Mouse (Mus musculus) intestine, embryonic 16.5 days (tissue): ENCODE data around the gene Aspdh. TPM values are rescaled to one million over a fixed set of nuclear protein-coding genes. Genes with fewer than 3 reads are reported as not detected.

ENCODE experiments used
- ATAC-seq: fragments of 200-750 bp; cut with Nextera tagmentation; 2 replicates; pipeline ENCODE4 v1.8.0; 2017; ENCODE audit warnings: moderate TSS enrichment, moderate library complexity
- H3K27ac ChIP-seq: fragments of 300-500 bp; sonication (generic); 2 replicates; pipeline ENCODE4 v1.5.1; 2014; ENCODE audit warnings: mild to moderate bottlenecking, low read length
- H3K27me3 ChIP-seq: fragments of 300-500 bp; sonication (generic); replicated peaks from 2 replicates; pipeline ENCODE4 v1.6.1; 2014; ENCODE audit warnings: low read length, control low read depth, mixed read lengths; ENCODE audit not compliant: control insufficient read depth, insufficient read depth
- H3K36me3 ChIP-seq: fragments of 300-500 bp; sonication (generic); 2 replicates; pipeline ENCODE4 v1.6.1; 2014; ENCODE audit warnings: low read length, control low read depth; ENCODE audit not compliant: control insufficient read depth, insufficient read depth
- H3K4me1 ChIP-seq: fragments of 300-500 bp; sonication (generic); 2 replicates; pipeline ENCODE4 v1.6.1; 2014; ENCODE audit warnings: low read length, control low read depth, mixed read lengths; ENCODE audit not compliant: control insufficient read depth, insufficient read depth
- H3K4me2 ChIP-seq: fragments of 300-500 bp; sonication (generic); 2 replicates; pipeline ENCODE4 v1.6.1; 2014; ENCODE audit warnings: low read depth, low read length, control low read depth
- H3K4me3 ChIP-seq: fragments of 300-500 bp; sonication (generic); 2 replicates; pipeline ENCODE4 v1.5.1; 2014; ENCODE audit warnings: mild to moderate bottlenecking, low read length
- H3K9ac ChIP-seq: fragments of 300-500 bp; sonication (generic); 2 replicates; pipeline ENCODE4 v1.6.1; 2014; ENCODE audit warnings: low read depth, low read length
- H3K9me3 ChIP-seq: fragments of 300-500 bp; sonication (generic); 2 replicates; pipeline ENCODE4 v1.6.1; 2016; ENCODE audit warnings: low read length, control low read depth; ENCODE audit not compliant: control insufficient read depth
- WGBS: fragments of 180-500 bp; shearing (Covaris S2); extraction: QIAGEN DNeasy Blood & Tissue Kit; methylation state at CpG from one replicate; pipeline ENCODE4 v1.1.7; 2014; 5-methylcytosine and 5-hydroxymethylcytosine counted together
- polyA plus RNA-seq: library from polyadenylated mRNA; unstranded; fragments of >200 nt; fragmentation: Nextera tagmentation; extraction: Ambion mirVana; gene quantifications from 2 replicates; pipeline ENCODE4 v1.2.1, GENCODE M21; 2015

Gene Aspdh
- 2.3 and 2.4 TPM in 2 replicates for polyA plus RNA-seq

- 67% methylated on average over 2 of the region's 2 CpGs for WGBS
Observed at GRCm38 (mm10) chr7:44465111-44465510, at the start of gene Aspdh. TSS of gene Aspdh (plus strand) at chr7:44465391.

GRCm38 (mm10) chr7:44427666-44428065, 37.5 kb upstream of the Aspdh start:
- 12% methylated on average over 8 of the region's 8 CpGs for WGBS
- Histone ChIP-seq H3K9ac (no peak overlapping the region), H3K4me3 (no peak overlapping the region), H3K27ac (no peak overlapping the region), H3K9me3 (no peaks in the 10 kb centered on the region), H3K4me2 (peak overlapping the region; percentile 72; the same call in 1 of the 2 replicates), H3K27me3 (peaks cover 43% of the 10 kb centered on the region), H3K36me3 (no peaks in the 10 kb centered on the region), H3K4me1 (peaks cover 4% of the 10 kb centered on the region; the same call in 1 of the 2 replicates)
- no peak for ATAC-seq

More at GRCm38 (mm10) chr7:44465111-44465510, at the start of gene Aspdh:
- Histone ChIP-seq H3K4me1 (peaks cover 20% of the 10 kb centered on the region), H3K9me3 (no peaks in the 10 kb centered on the region), H3K4me3 (no peak within 1 kb of the TSS), H3K9ac (0 out of 2 replicates have a peak within 1 kb of the TSS, but pooled peaks have one; percentile 10), H3K27ac (no peak within 1 kb of the TSS), H3K4me2 (peak within 1 kb of the TSS; percentile 2; the same call in 1 of the 2 replicates), H3K27me3 (peaks cover 36% of the 10 kb centered on the region), H3K36me3 (no peaks in the 10 kb centered on the region)
- no peak for ATAC-seq

DNA sequence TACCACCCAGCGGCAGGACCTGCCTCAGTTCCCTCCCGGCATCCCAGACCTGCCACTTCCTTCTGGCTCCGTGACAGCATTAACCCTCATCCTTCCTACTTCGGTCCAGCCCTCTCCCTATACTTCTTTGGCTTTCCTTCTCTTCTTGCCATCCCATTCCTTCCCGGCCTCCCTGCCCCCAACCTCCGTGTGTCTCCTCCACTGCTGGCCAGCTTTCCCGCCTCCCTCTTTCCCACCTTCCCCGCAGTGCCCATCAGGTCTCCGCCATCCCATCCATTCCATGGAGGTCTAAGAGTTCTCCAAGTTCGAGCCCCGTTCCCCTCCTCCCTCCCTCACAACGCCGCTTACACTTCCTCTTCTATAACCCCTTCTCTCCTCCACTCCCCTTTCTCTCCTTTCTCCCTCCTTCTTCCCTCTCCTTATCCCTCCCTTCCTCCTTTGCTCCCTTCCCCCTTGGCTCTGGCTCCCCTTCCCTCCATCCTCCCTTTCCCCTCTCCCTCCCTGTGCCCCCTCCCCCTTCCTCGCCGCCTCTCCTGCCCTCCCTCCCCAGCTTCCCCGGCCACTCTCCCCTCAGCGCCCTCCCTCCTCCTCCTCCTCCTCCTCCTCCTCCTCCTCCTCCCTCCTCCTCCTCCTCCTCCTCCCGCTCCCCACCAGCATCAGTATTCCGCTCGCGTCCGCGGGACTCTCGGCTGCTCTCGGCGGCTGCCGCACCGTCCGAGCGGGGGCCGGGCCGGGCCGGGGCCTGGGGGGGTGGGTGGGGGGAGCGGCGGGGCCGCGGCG, 36.8 kb upstream of the Aspdh start:
- H3K4me1 ChIP-seq = peaks cover 4% of the 10 kb centered on the region; the same call in 1 of the 2 replicates
- H3K36me3 ChIP-seq = no peaks in the 10 kb centered on the region
- peaks cover 43% of the 10 kb centered on the region for H3K27me3 ChIP-seq
- H3K9me3 ChIP-seq = no peaks in the 10 kb centered on the region
- peak overlapping the region; percentile 64 for H3K9ac ChIP-seq
- H3K4me3 ChIP-seq = peak overlapping the region; percentile 49
- no peak overlapping the region for H3K27ac ChIP-seq
- 3% methylated on average over 17 of the region's 38 CpGs for WGBS
- ATAC-seq = 0 out of 2 replicates have a peak, but pooled peaks have one; percentile 12
- H3K4me2 ChIP-seq = peak overlapping the region; percentile 72

DNA sequence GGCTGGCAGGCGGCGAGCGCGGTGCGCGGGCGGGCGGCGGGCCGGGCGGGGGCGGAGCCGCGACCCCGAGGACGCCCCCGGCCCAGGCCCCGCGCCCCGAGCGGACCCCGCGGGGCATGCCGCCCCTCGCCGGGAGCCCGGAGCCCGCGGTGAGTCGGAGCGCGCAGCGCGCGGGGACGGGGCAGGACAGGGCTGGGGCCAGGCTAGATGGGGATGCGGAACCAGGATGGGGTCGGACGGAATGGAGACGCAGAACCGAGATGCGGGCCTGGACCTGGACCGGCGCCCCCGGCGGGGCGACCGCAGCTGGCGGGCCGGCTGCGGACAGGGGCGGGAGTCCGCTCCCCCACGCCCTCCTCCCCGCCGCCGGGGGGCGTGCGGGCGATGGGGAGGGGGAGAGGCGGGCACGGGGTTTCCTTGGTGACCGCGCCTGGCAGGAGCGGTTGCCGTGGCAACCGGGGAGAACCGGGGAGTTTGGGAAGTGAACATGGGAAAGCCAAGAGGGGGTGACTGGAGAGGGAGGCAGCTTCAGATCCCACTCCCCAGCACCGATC, 36.1 kb upstream of the Aspdh start, which contains the start of gene Lrrc4b:
TSS of gene Lrrc4b (plus strand) at position 51 of the 554 bp plus-strand sequence.
- 1% methylated on average over 58 of the region's 69 CpGs for WGBS
- peaks cover 43% of the 10 kb centered on the region for H3K27me3 ChIP-seq
- H3K4me2 ChIP-seq = peak within 1 kb of the TSS; percentile 72
- H3K36me3 ChIP-seq = no peaks in the 10 kb centered on the region
- peaks cover 4% of the 10 kb centered on the region; the same call in 1 of the 2 replicates for H3K4me1 ChIP-seq
- no peak within 1 kb of the TSS for H3K27ac ChIP-seq
- peak; percentile 56 for ATAC-seq
- peak within 1 kb of the TSS; percentile 49 for H3K4me3 ChIP-seq
- H3K9ac ChIP-seq = peak within 1 kb of the TSS; percentile 64
- no peaks in the 10 kb centered on the region for H3K9me3 ChIP-seq

DNA sequence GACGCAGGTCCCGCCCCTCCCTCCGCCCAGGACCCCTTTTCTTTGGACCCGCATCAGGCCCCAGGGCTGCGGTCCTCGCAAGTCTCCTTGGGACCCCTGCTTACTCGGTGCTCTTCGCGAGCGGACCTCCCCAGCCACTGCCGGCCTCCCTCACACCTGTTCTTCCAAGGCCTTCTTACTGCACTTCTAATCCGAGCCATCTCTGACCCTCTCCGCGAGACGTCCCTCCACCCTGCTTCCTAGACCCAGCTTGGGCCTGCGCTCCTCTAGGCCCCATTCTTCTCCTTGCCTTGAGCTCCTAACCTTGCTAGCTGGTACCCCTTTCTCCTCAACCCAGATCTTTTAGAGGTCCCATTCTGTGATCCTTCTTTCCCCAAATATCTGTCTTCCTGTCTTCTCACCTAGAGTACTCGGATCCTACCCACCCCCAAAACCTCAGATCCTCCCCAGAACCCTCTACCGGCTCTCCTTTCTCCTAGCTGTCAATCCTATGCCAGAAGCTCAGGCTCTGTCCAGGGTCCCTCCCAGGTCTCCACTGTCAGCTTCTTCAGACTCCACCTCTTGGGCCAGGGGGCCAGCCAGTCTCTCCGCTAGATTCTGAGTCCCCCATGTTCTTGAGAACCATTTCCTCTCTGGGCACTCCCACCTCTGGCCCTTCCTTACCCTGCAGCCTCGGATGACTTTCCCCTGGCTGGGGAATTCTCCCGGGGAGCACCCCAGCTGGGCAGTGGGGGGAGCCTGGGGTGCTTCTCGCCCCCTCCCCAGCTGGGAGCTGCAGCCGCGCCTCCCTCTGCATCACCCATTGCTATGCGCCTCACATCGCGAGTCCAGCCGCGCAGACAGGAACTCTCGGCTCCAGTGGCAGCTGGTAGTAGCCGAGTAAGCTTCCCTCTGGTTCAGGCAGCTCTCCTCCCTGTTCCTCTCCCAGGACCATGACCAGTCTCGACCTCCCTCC, 35.4 kb upstream of the Aspdh start:
- H3K27me3 ChIP-seq = peaks cover 43% of the 10 kb centered on the region

GRCm38 (mm10) chr7:44432550-44432949, 32.6 kb upstream of the Aspdh start:
- Histone ChIP-seq H3K9me3 (no peaks in the 10 kb centered on the region), H3K27me3 (peaks cover 44% of the 10 kb centered on the region), H3K27ac (no peak overlapping the region), H3K36me3 (no peaks in the 10 kb centered on the region), H3K9ac (no peak overlapping the region), H3K4me1 (peaks cover 4% of the 10 kb centered on the region; the same call in 1 of the 2 replicates), H3K4me2 (no peak overlapping the region), H3K4me3 (no peak overlapping the region)
- no peak for ATAC-seq
- WGBS = 65% methylated on average over 6 of the region's 6 CpGs

More for the DNA sequence above, 35.4 kb upstream of the Aspdh start:
- H3K4me3 ChIP-seq = peak overlapping the region; percentile 49
- H3K36me3 ChIP-seq = no peaks in the 10 kb centered on the region
- H3K9ac ChIP-seq = peak overlapping the region; percentile 64; the same call in 1 of the 2 replicates
- H3K27ac ChIP-seq = no peak overlapping the region
- no peak for ATAC-seq
- H3K4me2 ChIP-seq = peak overlapping the region; percentile 72
- H3K4me1 ChIP-seq = peaks cover 4% of the 10 kb centered on the region; the same call in 1 of the 2 replicates
- 2% methylated on average over 32 of the region's 32 CpGs for WGBS
- no peaks in the 10 kb centered on the region for H3K9me3 ChIP-seq

DNA sequence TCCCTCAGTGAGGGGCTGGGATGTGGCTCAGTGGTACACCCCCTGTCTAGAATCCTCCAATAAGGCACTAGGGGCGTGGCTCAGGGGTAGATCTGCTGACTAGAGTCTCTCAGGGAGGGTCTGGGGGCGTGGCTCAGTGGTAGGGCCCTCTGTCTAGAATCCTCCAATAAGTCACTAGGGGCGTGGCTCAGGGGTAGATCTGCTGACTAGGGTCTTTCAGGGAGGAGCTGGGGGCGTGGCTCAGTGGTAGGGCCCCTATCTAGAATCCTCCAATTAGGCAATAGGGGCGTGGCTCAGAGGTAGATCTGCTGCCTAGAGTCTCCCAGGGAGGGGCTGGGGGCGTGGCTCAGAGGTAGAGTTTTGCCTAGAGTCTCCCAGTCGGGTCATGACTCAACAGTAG, 31.8 kb upstream of the Aspdh start:
- Histone ChIP-seq H3K27me3 (peaks cover 37% of the 10 kb centered on the region), H3K4me3 (no peak overlapping the region), H3K27ac (no peak overlapping the region), H3K4me2 (no peak overlapping the region), H3K4me1 (peaks cover 4% of the 10 kb centered on the region; the same call in 1 of the 2 replicates), H3K9ac (no peak overlapping the region), H3K9me3 (no peaks in the 10 kb centered on the region), H3K36me3 (no peaks in the 10 kb centered on the region)
- 3% methylated on average over 7 of the region's 7 CpGs for WGBS
- peak; percentile 32; the same call in 1 of the 2 replicates for ATAC-seq

DNA sequence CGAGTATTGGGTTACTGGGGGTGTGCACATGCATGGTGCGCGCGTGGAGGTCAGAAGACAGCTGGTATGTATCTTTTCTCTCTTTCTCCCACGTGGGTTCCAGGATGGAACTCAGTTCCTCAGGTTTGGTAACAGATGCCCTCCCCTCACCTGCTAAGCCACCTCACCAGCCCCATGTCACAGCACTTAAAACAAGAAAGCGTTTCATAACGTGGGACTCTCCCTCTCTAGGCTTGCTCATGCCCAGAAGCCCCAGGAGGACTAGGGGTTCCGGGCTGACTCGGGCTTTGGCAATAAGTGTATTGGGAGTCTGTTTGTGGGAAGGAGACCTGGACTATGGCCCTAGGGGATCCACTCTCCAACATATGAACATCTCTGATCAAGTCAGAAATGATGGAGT, 31.1 kb upstream of the Aspdh start:
- no peak overlapping the region for H3K27ac ChIP-seq
- no peaks in the 10 kb centered on the region for H3K36me3 ChIP-seq
- no peak for ATAC-seq
- H3K4me3 ChIP-seq = no peak overlapping the region
- H3K9ac ChIP-seq = no peak overlapping the region
- H3K4me1 ChIP-seq = peaks cover 3% of the 10 kb centered on the region; the same call in 1 of the 2 replicates
- peaks cover 33% of the 10 kb centered on the region for H3K27me3 ChIP-seq
- H3K9me3 ChIP-seq = no peaks in the 10 kb centered on the region
- H3K4me2 ChIP-seq = no peak overlapping the region
- WGBS = 63% methylated on average over 9 of the region's 9 CpGs
